In genomic region chr2:35621796-35622195, GRCm38 (mm10) we compare ENCODE assay signal across 8 mouse cellular contexts.
A peak's percentile ranks its signal among the peaks of the same experiment; 100 is the strongest.
DNase-seq lines count a peak whose midpoint lies in the region; ATAC-seq and TF ChIP-seq lines count a peak whose summit lies in the region.

No protein-coding gene starts in this region.

- no peaks in the 10 kb centered on the region for H3K9me3 ChIP-seq in erythroblast, embryonic 14.5 days (ENCODE audit: control insufficient read depth, low read length)
- H3K9me3 ChIP-seq in hindbrain, postnatal 0 days (ENCODE audit: low read length), result no peaks in the 10 kb centered on the region
- H3K9me3 ChIP-seq in liver, embryonic 12.5 days (replicated peaks), result no peaks in the 10 kb centered on the region
- no peaks in the 10 kb centered on the region for H3K9me3 ChIP-seq in neural tube, embryonic 11.5 days (ENCODE audit: control insufficient read depth, low read length)

- 1% methylated on average over 36 of the region's 41 CpGs for WGBS in hindbrain, postnatal 0 days
- 1% methylated on average over 41 of the region's 41 CpGs for WGBS in liver, embryonic 12.5 days (ENCODE audit: insufficient replicate concordance)
- under 1% methylated on average over 33 of the region's 41 CpGs for WGBS in neural tube, embryonic 11.5 days

- peak; percentile 90 for DNase-seq in cerebellum, adult 9-10 months
- peak; percentile 73 for DNase-seq in forelimb bud, embryonic 11.5 days (ENCODE audit: low read depth, low spot score)
- peak; percentile 80 for DNase-seq in hindbrain, postnatal 0 days (ENCODE audit: low spot score)
- DNase-seq in neural tube, embryonic 11.5 days (ENCODE audit: low spot score), result peak; percentile 88
- DNase-seq in yolk sac, embryonic 10.5 days (ENCODE audit: low spot score), result peak; percentile 78

- H3K9ac ChIP-seq in hindbrain, postnatal 0 days (replicated peaks; ENCODE audit: low read length), result peak overlapping the region; percentile 67
- H3K9ac ChIP-seq in liver, embryonic 12.5 days, result peak overlapping the region; percentile 69
- H3K9ac ChIP-seq in neural tube, embryonic 11.5 days (ENCODE audit: low read length), result peak overlapping the region; percentile 84

- peak overlapping the region; percentile 56; the same call in 1 of the 2 replicates for H3K27ac ChIP-seq in hindbrain, postnatal 0 days
- no peak overlapping the region; the same call in 1 of the 2 replicates for H3K27ac ChIP-seq in liver, embryonic 12.5 days
- peak overlapping the region; percentile 65 for H3K27ac ChIP-seq in neural tube, embryonic 11.5 days (ENCODE audit: low read depth, low read length)

- H3K4me2 ChIP-seq in hindbrain, postnatal 0 days (ENCODE audit: low read depth, low read length), result peak overlapping the region; percentile 86
- peak overlapping the region; percentile 75 for H3K4me2 ChIP-seq in liver, embryonic 12.5 days
- H3K4me2 ChIP-seq in neural tube, embryonic 11.5 days (ENCODE audit: low read depth), result peak overlapping the region; percentile 78

- H3K36me3 ChIP-seq in erythroblast, embryonic 14.5 days (ENCODE audit: control insufficient read depth), result no peaks in the 10 kb centered on the region
- H3K36me3 ChIP-seq in hindbrain, postnatal 0 days (ENCODE audit: insufficient read depth, low read length), result no peaks in the 10 kb centered on the region
- H3K36me3 ChIP-seq in liver, embryonic 12.5 days, result no peaks in the 10 kb centered on the region
- no peaks in the 10 kb centered on the region for H3K36me3 ChIP-seq in neural tube, embryonic 11.5 days (ENCODE audit: control insufficient read depth, insufficient read depth, low read length)

- no peak for ATAC-seq in erythroblast, adult 5-6 weeks (replicated peaks; ENCODE audit: low FRiP score, poor library complexity, severe bottlenecking)
- peak; percentile 77 for ATAC-seq in hindbrain, postnatal 0 days
- ATAC-seq in liver, embryonic 12.5 days, result peak; percentile 45; the same call in 1 of the 2 replicates
- peak; percentile 81 for ATAC-seq in neural tube, embryonic 11.5 days (ENCODE audit: insufficient read depth, low FRiP score, low TSS enrichment)

- peaks cover 35% of the 10 kb centered on the region for H3K27me3 ChIP-seq in erythroblast, embryonic 14.5 days (ENCODE audit: control insufficient read depth)
- no peaks in the 10 kb centered on the region for H3K27me3 ChIP-seq in hindbrain, postnatal 0 days (ENCODE audit: insufficient read depth, low read length)
- H3K27me3 ChIP-seq in liver, embryonic 12.5 days (replicated peaks), result peaks cover 44% of the 10 kb centered on the region
- H3K27me3 ChIP-seq in neural tube, embryonic 11.5 days (ENCODE audit: control insufficient read depth, insufficient read depth, low read length), result no peaks in the 10 kb centered on the region

- H3K4me1 ChIP-seq in erythroblast, embryonic 14.5 days (ENCODE audit: control insufficient read depth), result peaks cover 1% of the 10 kb centered on the region; the same call in 1 of the 2 replicates
- H3K4me1 ChIP-seq in hindbrain, postnatal 0 days (ENCODE audit: insufficient read depth, low read length), result peaks cover 29% of the 10 kb centered on the region
- H3K4me1 ChIP-seq in liver, embryonic 12.5 days, result peaks cover 81% of the 10 kb centered on the region
- H3K4me1 ChIP-seq in neural tube, embryonic 11.5 days (ENCODE audit: control insufficient read depth, insufficient read depth, low read length), result peaks cover 43% of the 10 kb centered on the region

- no peak for TF ChIP-seq CTCF in hindbrain, postnatal 0 days (IDR thresholded peaks at IDR 0.05; ENCODE audit: low read depth)

- H3K4me3 ChIP-seq in erythroblast, embryonic 14.5 days (replicated peaks), result peak overlapping the region; percentile 47
- H3K4me3 ChIP-seq in hindbrain, postnatal 0 days (ENCODE audit: low read length), result peak overlapping the region; percentile 53
- H3K4me3 ChIP-seq in liver, embryonic 12.5 days, result peak overlapping the region; percentile 63
- H3K4me3 ChIP-seq in neural tube, embryonic 11.5 days (ENCODE audit: low read depth, low read length), result peak overlapping the region; percentile 64
